Mouse (Mus musculus) embryonic fibroblast, embryonic 13.5 days (primary cell): ENCODE results near the gene Fbxw4. TPM values are rescaled to one million over a fixed set of nuclear protein-coding genes. Genes with fewer than 3 reads are reported as not detected.
A peak's percentile ranks its signal among the peaks of the same experiment; 100 is the strongest.

Source experiments
- H3K27ac ChIP-seq: 2 replicates; pipeline ENCODE4 v1.5.1; 2012; ENCODE audit warnings: low read length, control low read depth, inconsistent platforms; ENCODE audit not compliant: insufficient read depth
- H3K4me1 ChIP-seq: 2 replicates; pipeline ENCODE4 v1.6.1; 2011; ENCODE audit warnings: low read length; ENCODE audit not compliant: control insufficient read depth, insufficient read depth
- H3K4me3 ChIP-seq: 2 replicates; pipeline ENCODE4 v1.5.1; 2011; ENCODE audit warnings: mild to moderate bottlenecking, control low read depth, low read length; ENCODE audit not compliant: insufficient read depth
- CTCF ChIP-seq: IDR thresholded peaks from 2 replicates; pipeline ENCODE4 v1.5.1; 2011; ENCODE audit warnings: mild to moderate bottlenecking, control low read depth, low read length, moderate library complexity, borderline replicate concordance; ENCODE audit not compliant: insufficient read depth
- POLR2A ChIP-seq: IDR thresholded peaks from 2 replicates; pipeline ENCODE4 v1.6.1; 2011; ENCODE audit warnings: low read depth, mild to moderate bottlenecking, control low read depth, low read length, moderate library complexity
- polyA plus RNA-seq: library from polyadenylated mRNA; stranded (reverse); fragments of >200 nt; gene quantifications from 2 replicates; pipeline ENCODE4 v1.2.4, GENCODE M21; 2011; ENCODE audit warnings: low read depth; ENCODE audit not compliant: missing spikeins, insufficient read length

Fbxw4 gene
- polyA plus RNA-seq, 1 experiment, result 18.0 TPM

- TF ChIP-seq POLR2A (no peak), CTCF (no peak)
- no peak overlapping the region for H3K4me3 ChIP-seq
- H3K4me1 ChIP-seq, result no peaks in the 10 kb centered on the region
- H3K27ac ChIP-seq, result no peak overlapping the region
Observed at GRCm38 (mm10) chr19:45676723-45677269, 16.7 kb upstream of the Fbxw4 start.

- Histone ChIP-seq H3K4me3 (peak overlapping the region; percentile 45), H3K27ac (no peak overlapping the region), H3K4me1 (no peaks in the 10 kb centered on the region)
- no peak for TF ChIP-seq POLR2A
- TF ChIP-seq CTCF, result no peak
Observed at GRCm38 (mm10) chr19:45675720-45676581, 15.8 kb upstream of the Fbxw4 start.

- Histone ChIP-seq H3K4me1 (no peaks in the 10 kb centered on the region), H3K4me3 (no peak overlapping the region), H3K27ac (no peak overlapping the region)
- TF ChIP-seq POLR2A, result no peak
- TF ChIP-seq CTCF, result no peak
Observed at GRCm38 (mm10) chr19:45675196-45675595, 15.1 kb upstream of the Fbxw4 start.

GRCm38 (mm10) chr19:45672971-45673370 lies 12.9 kb upstream of the Fbxw4 start:
- no peak overlapping the region for H3K4me3 ChIP-seq
- TF ChIP-seq CTCF, result no peak
- no peak for TF ChIP-seq POLR2A

GRCm38 (mm10) chr19:45668986-45669385 lies 8.9 kb upstream of the Fbxw4 start:
- H3K4me1 ChIP-seq, result no peaks in the 10 kb centered on the region
- H3K4me3 ChIP-seq, result no peak overlapping the region
- H3K27ac ChIP-seq, result no peak overlapping the region
- TF ChIP-seq CTCF (no peak), POLR2A (no peak)

More at GRCm38 (mm10) chr19:45672971-45673370, 12.9 kb upstream of the Fbxw4 start:
- Histone ChIP-seq H3K27ac (no peak overlapping the region), H3K4me1 (no peaks in the 10 kb centered on the region)

- Histone ChIP-seq H3K27ac (no peak overlapping the region), H3K4me3 (no peak overlapping the region), H3K4me1 (no peaks in the 10 kb centered on the region)
- TF ChIP-seq CTCF, result no peak
- no peak for TF ChIP-seq POLR2A
Observed at GRCm38 (mm10) chr19:45663851-45664250, 3.7 kb upstream of the Fbxw4 start.

GRCm38 (mm10) chr19:45660503-45660790 lies 335 bp upstream of the Fbxw4 start:
- Histone ChIP-seq H3K27ac (peak overlapping the region; percentile 62; the same call in 1 of the 2 replicates), H3K4me1 (0 out of 2 replicates have a peak, but pooled peaks cover 3% of the 10 kb centered on the region), H3K4me3 (peak overlapping the region; percentile 58)
- TF ChIP-seq POLR2A (no peak), CTCF (no peak)

- 0 out of 2 replicates have a peak, but pooled peaks cover 5% of the 10 kb centered on the region for H3K4me1 ChIP-seq
- peak overlapping the region; percentile 58 for H3K4me3 ChIP-seq
- TF ChIP-seq POLR2A (peak; percentile 27; the same call in 1 of the 2 replicates), CTCF (no peak)
- peak overlapping the region; percentile 62 for H3K27ac ChIP-seq
Observed at GRCm38 (mm10) chr19:45659301-45659737, 793 bp downstream of the Fbxw4 start.

- Histone ChIP-seq H3K27ac (peak overlapping the region; percentile 39; the same call in 1 of the 2 replicates), H3K4me1 (0 out of 2 replicates have a peak, but pooled peaks cover 5% of the 10 kb centered on the region), H3K4me3 (peak overlapping the region; percentile 58)
- TF ChIP-seq CTCF (no peak), POLR2A (no peak)
Observed at GRCm38 (mm10) chr19:45658556-45659268, 1.4 kb downstream of the Fbxw4 start.
